11 mouse cellular contexts compared by ENCODE assay signal in the genomic region with DNA sequence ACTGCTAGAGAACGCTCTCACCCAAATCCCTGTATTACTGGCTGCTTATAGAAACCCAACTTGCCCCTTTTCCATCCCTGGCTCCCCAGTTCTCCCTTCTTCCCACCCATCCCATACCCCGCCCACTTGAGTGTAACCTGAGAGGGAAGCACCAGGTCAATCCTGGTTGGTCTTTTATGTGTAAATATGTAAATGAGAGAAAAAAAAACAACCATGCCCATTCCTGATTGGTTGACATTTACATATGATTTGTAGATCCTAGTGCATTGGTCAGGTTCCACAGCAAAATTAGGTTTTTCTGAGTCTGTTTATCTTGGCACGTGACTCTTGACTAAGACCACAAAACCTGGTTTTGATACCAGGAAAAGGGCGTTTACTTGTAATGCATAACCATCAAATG. TPM values are rescaled to one million over a fixed set of nuclear protein-coding genes. Genes with fewer than 3 reads are reported as not detected.
DNase-seq lines count a peak whose midpoint lies in the region; ATAC-seq lines count a peak whose summit lies in the region.
"Had no signal": no experiment of that assay in that cellular context is flagged by ENCODE, and none has a peak within 500 bp of the region (broad histone marks: within the 10 kb centered on the region; RNA-seq: fewer than 3 reads in every experiment).

No protein-coding gene starts in this region.

- H3K4me3 ChIP-seq in heart, embryonic 11.5 days (ENCODE audit: low read depth, low read length), result 0 out of 2 replicates have a peak overlapping the region, but pooled peaks have one; percentile 14
- H3K4me3 ChIP-seq in midbrain, embryonic 10.5 days, result no peak overlapping the region
- no peak overlapping the region for H3K4me3 ChIP-seq in midbrain, embryonic 15.5 days

- H3K27me3 ChIP-seq in heart, embryonic 11.5 days (ENCODE audit: control insufficient read depth, insufficient read depth, low read length), result no peaks in the 10 kb centered on the region
- H3K27me3 ChIP-seq in midbrain, embryonic 10.5 days (ENCODE audit: low read depth, poor library complexity, severe bottlenecking), result 0 out of 2 replicates have a peak, but pooled peaks cover 9% of the 10 kb centered on the region
- no peaks in the 10 kb centered on the region for H3K27me3 ChIP-seq in midbrain, embryonic 15.5 days (replicated peaks)

- DNase-seq in heart, adult 9 months (ENCODE audit: low spot score in 2 of 2), result no peak
- peak; percentile 23 for DNase-seq in midbrain, embryonic 10.5 days (ENCODE audit: low spot score)
- DNase-seq in forelimb bud, embryonic 11.5 days (ENCODE audit: low read depth, low spot score), result peak; percentile 75
- DNase-seq in thymus, postnatal 25 days, result no peak
- DNase-seq in T-cell, adult 2 months (ENCODE audit: low spot score), result no peak
- DNase-seq: heart, adult 18-20 months; layer of hippocampus, postnatal 36 days had no signal

- no peak overlapping the region for H3K9ac ChIP-seq in heart, embryonic 11.5 days (ENCODE audit: low read depth, low read length)
- H3K9ac ChIP-seq in midbrain, embryonic 15.5 days, result no peak overlapping the region

- H3K27ac ChIP-seq in heart, embryonic 11.5 days (ENCODE audit: low read depth, low read length), result no peak overlapping the region
- H3K27ac ChIP-seq in midbrain, embryonic 10.5 days (replicated peaks), result no peak overlapping the region
- no peak overlapping the region for H3K27ac ChIP-seq in midbrain, embryonic 15.5 days
- H3K27ac ChIP-seq: macrophage had no signal

- no peaks in the 10 kb centered on the region for H3K9me3 ChIP-seq in heart, embryonic 11.5 days (replicated peaks; ENCODE audit: control insufficient read depth, low read length)
- no peaks in the 10 kb centered on the region for H3K9me3 ChIP-seq in midbrain, embryonic 10.5 days (replicated peaks)
- H3K9me3 ChIP-seq in midbrain, embryonic 15.5 days, result no peaks in the 10 kb centered on the region

- no peaks in the 10 kb centered on the region for H3K4me1 ChIP-seq in heart, embryonic 11.5 days (ENCODE audit: control insufficient read depth, insufficient read depth, low read length)
- H3K4me1 ChIP-seq in midbrain, embryonic 10.5 days, result 0 out of 2 replicates have a peak, but pooled peaks cover 6% of the 10 kb centered on the region
- H3K4me1 ChIP-seq in midbrain, embryonic 15.5 days, result 0 out of 2 replicates have a peak, but pooled peaks cover 3% of the 10 kb centered on the region

- H3K36me3 ChIP-seq in heart, embryonic 11.5 days (ENCODE audit: control insufficient read depth, insufficient read depth, low read length), result no peaks in the 10 kb centered on the region
- H3K36me3 ChIP-seq in midbrain, embryonic 10.5 days, result no peaks in the 10 kb centered on the region
- H3K36me3 ChIP-seq in midbrain, embryonic 15.5 days (replicated peaks), result no peaks in the 10 kb centered on the region

- 16% methylated on average over 4 of the region's 4 CpGs for WGBS in heart, embryonic 11.5 days (ENCODE audit: insufficient replicate concordance)
- 19% methylated on average over 4 of the region's 4 CpGs for WGBS in midbrain, embryonic 10.5 days
- 26% methylated on average over 4 of the region's 4 CpGs for WGBS in midbrain, embryonic 15.5 days

- peak overlapping the region; percentile 51 for H3K4me2 ChIP-seq in heart, embryonic 11.5 days
- no peak overlapping the region for H3K4me2 ChIP-seq in midbrain, embryonic 15.5 days

- no peak for ATAC-seq in heart, embryonic 11.5 days (replicated peaks; ENCODE audit: insufficient number of reproducible peaks, low FRiP score, low TSS enrichment)
- no peak for ATAC-seq in midbrain, embryonic 15.5 days (replicated peaks)
- ATAC-seq in activated CD4-positive, CD25-positive, alpha-beta regulatory T cell, adult 4 months, result no peak

RNA-seq across cellular contexts. Expression of gene Gpr45, which starts 34.8 kb away (rescaled TPM):
- 3.8 and 5.0 TPM in 2 replicates for polyA plus RNA-seq in heart, embryonic 11.5 days (2014; fragmentation: Nextera tagmentation; extraction: Ambion mirVana)
- 14.1 and 17.6 TPM in 2 replicates for polyA plus RNA-seq in midbrain, embryonic 10.5 days (2016; fragmentation: Nextera tagmentation; extraction: Ambion mirVana)
- polyA plus RNA-seq in midbrain, embryonic 15.5 days (2015; fragmentation: Nextera tagmentation; extraction: Ambion mirVana), result 17.9 TPM in 2 replicates
- 1 to 10 TPM; 4.1 to 5.0 TPM for polyA plus RNA-seq in activated CD4-positive, CD25-positive, alpha-beta regulatory T cell, adult 4 months (2017; shearing (Covaris generic))
- polyA plus RNA-seq: macrophage had no signal

Comparison
In these comparisons a context has a peak if more than half of its experiments do, and no peak if none do; other contexts are left out.
1. DNase-seq: peak in midbrain, embryonic 10.5 days (single experiment) and forelimb bud, embryonic 11.5 days (single experiment); none in heart, adult 9 months (0 of 2), thymus, postnatal 25 days (single experiment) and T-cell, adult 2 months (single experiment).